Mouse (Mus musculus) small intestine, adult 2 months (tissue): ENCODE results near the gene Zcchc14.

Experiments
- CTCF ChIP-seq: fragments of 200-500 bp; IDR thresholded peaks from 2 replicates; pipeline ENCODE4 v1.5.1; 2012; ENCODE audit warnings: low read depth, mild to moderate bottlenecking, control low read depth, inconsistent platforms, low read length, moderate library complexity, mixed read lengths; ENCODE audit not compliant: insufficient replicate concordance, insufficient read length; ENCODE audit errors: extremely low read depth
- POLR2A ChIP-seq: fragments of 200-500 bp; IDR thresholded peaks from 2 replicates; pipeline ENCODE4 v1.6.1; 2012; ENCODE audit warnings: low read depth, mild to moderate bottlenecking, control low read depth, inconsistent platforms, low read length, moderate library complexity

- TF ChIP-seq CTCF (no peak), POLR2A (no peak)
These were observed 4.2 kb downstream of the Zcchc14 start for GRCm38 (mm10) chr8:121648451-121648850.
